Mouse (Mus musculus) kidney, adult 2 months (tissue): ENCODE data around the gene Mllt3.

Experiments
- CTCF ChIP-seq: fragments of 200-500 bp; conservative IDR thresholded peaks from 2 replicates; pipeline ENCODE4 v1.5.1; 2011; ENCODE audit warnings: low read depth, mild to moderate bottlenecking, control low read depth, low read length, moderate library complexity, mixed read lengths; ENCODE audit not compliant: insufficient read depth, insufficient read length
- POLR2A ChIP-seq: fragments of 200-500 bp; IDR thresholded peaks from one replicate; pipeline ENCODE4 v1.6.1; 2011; ENCODE audit warnings: low read depth, low read length, control low read depth

DNA sequence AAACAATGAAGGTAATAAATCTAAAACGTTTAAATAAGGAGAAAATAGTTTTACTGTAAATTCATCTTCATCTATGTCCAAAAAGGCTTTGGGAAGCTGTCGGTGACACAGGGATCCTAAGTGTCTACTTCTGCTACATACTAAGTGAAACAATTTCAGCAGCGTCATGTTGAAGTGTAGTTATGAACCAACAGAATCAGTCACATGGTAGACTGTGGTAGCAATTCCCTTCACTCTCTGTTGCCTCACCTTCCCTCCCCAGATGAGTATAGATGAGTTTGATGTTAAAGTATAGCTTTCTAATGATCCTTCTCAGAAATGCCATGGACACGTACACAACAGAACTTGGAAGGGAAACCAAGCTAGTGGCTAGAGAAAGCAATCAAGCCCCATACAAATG, 79.9 kb downstream of the Mllt3 start:
- TF ChIP-seq CTCF (no peak), POLR2A (no peak)
